Mouse (Mus musculus) neural tube, embryonic 11.5 days (tissue): ENCODE results near the gene Ttc21a. TPM values are rescaled to one million over a fixed set of nuclear protein-coding genes. Genes with fewer than 3 reads are reported as not detected.

Source experiments
- ATAC-seq: fragments of 200-750 bp; cut with Nextera tagmentation; 2 replicates; pipeline ENCODE4 v1.8.0; 2017; ENCODE audit warnings: moderate number of reproducible peaks, mild to moderate bottlenecking, moderate TSS enrichment, moderate library complexity; ENCODE audit not compliant: insufficient read depth, low FRiP score, low TSS enrichment
- DNase-seq: peaks from one replicate; pipeline ENCODE4 v3.0.0-alpha.2; 2015; ENCODE audit warnings: low spot score
- H3K27ac ChIP-seq: fragments of 300-500 bp; sonication (generic); 2 replicates; pipeline ENCODE4 v1.5.1; 2014; ENCODE audit warnings: low read depth, mild to moderate bottlenecking, low read length
- H3K27me3 ChIP-seq: fragments of 300-500 bp; sonication (generic); 2 replicates; pipeline ENCODE4 v1.6.1; 2014; ENCODE audit warnings: mild to moderate bottlenecking, low read length, mixed read lengths; ENCODE audit not compliant: control insufficient read depth, insufficient read depth
- H3K36me3 ChIP-seq: fragments of 300-500 bp; sonication (generic); 2 replicates; pipeline ENCODE4 v1.6.1; 2014; ENCODE audit warnings: mild to moderate bottlenecking, low read length, moderate library complexity, mixed read lengths; ENCODE audit not compliant: control insufficient read depth, insufficient read depth
- H3K4me1 ChIP-seq: fragments of 300-500 bp; sonication (generic); 2 replicates; pipeline ENCODE4 v1.6.1; 2014; ENCODE audit warnings: low read length, mixed read lengths; ENCODE audit not compliant: control insufficient read depth, insufficient read depth
- H3K4me2 ChIP-seq: fragments of 300-500 bp; sonication (generic); 2 replicates; pipeline ENCODE4 v1.6.1; 2014; ENCODE audit warnings: low read depth, mild to moderate bottlenecking, moderate library complexity
- H3K4me3 ChIP-seq: fragments of 300-500 bp; sonication (generic); 2 replicates; pipeline ENCODE4 v1.5.1; 2014; ENCODE audit warnings: low read depth, low read length
- H3K9ac ChIP-seq: fragments of 300-500 bp; sonication (generic); 2 replicates; pipeline ENCODE4 v1.6.1; 2014; ENCODE audit warnings: mild to moderate bottlenecking, low read length
- H3K9me3 ChIP-seq: fragments of 300-500 bp; sonication (generic); 2 replicates; pipeline ENCODE4 v1.6.1; 2016; ENCODE audit warnings: low read length; ENCODE audit not compliant: control insufficient read depth
- WGBS: fragments of 180-500 bp; shearing (Covaris S2); extraction: QIAGEN DNeasy Blood & Tissue Kit; methylation state at CpG from one replicate; pipeline ENCODE4 v1.1.7; 2014; 5-methylcytosine and 5-hydroxymethylcytosine counted together
- polyA plus RNA-seq: library from polyadenylated mRNA; unstranded; fragments of >200 nt; fragmentation: Nextera tagmentation; extraction: Ambion mirVana; gene quantifications from 2 replicates; pipeline ENCODE4 v1.2.1, GENCODE M21; 2014

Gene Ttc21a
- polyA plus RNA-seq, 1 experiment from 2014 or later: 0.23 TPM

DNA sequence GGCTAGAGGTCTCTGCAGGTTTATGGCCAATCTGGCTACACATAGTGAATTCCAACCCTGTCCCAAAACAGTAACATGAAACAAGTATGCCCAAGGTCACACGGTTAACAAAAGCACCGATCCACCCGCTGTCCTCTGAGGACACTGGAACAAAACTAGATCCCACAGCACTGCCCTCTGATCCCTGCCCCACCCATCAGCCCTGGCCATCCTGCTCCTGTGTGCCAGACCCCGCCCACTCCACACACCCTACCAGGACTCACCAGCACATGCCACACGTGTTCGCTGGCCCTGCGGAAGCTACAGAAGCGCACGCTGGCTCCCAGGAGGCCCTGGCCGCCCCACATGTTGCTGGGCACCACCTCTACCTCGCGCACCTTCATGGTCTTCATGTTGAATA, 5.0 kb upstream of the Ttc21a start:
- ATAC-seq: no peak
- Histone ChIP-seq H3K4me3 (no peak overlapping the region), H3K27ac (no peak overlapping the region), H3K9ac (no peak overlapping the region), H3K27me3 (no peaks in the 10 kb centered on the region), H3K9me3 (no peaks in the 10 kb centered on the region), H3K4me1 (no peaks in the 10 kb centered on the region), H3K4me2 (no peak overlapping the region), H3K36me3 (peaks cover 6% of the 10 kb centered on the region; the same call in 1 of the 2 replicates)
- DNase-seq: no peak
- 90% methylated on average over 12 of the region's 12 CpGs for WGBS

DNA sequence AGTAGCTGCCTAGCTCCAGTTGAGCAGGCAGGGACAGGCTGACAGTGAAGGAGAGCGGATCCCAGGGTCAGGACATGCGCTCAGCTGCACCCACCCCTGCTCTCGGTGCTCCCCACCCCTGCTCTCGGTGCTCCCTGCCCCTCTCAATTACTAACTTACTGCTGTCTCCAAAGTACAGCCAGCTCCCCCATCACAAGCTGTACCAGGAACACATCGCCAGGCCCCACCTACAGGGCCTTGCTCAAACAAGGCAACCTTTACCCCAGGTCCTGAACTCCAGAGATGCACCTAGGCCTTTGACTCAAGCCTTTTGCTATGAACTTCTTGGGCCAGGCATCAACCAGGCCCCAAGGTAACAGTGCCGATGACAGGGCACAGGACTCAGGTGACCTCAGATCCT, 3.7 kb upstream of the Ttc21a start:
- Histone ChIP-seq H3K36me3 (peaks cover 5% of the 10 kb centered on the region; the same call in 1 of the 2 replicates), H3K9ac (no peak overlapping the region), H3K9me3 (no peaks in the 10 kb centered on the region), H3K4me3 (no peak overlapping the region), H3K27me3 (no peaks in the 10 kb centered on the region), H3K27ac (no peak overlapping the region), H3K4me1 (0 out of 2 replicates have a peak, but pooled peaks cover 3% of the 10 kb centered on the region), H3K4me2 (no peak overlapping the region)
- ATAC-seq: no peak
- WGBS: 95% methylated on average over 6 of the region's 6 CpGs
- no peak for DNase-seq

DNA sequence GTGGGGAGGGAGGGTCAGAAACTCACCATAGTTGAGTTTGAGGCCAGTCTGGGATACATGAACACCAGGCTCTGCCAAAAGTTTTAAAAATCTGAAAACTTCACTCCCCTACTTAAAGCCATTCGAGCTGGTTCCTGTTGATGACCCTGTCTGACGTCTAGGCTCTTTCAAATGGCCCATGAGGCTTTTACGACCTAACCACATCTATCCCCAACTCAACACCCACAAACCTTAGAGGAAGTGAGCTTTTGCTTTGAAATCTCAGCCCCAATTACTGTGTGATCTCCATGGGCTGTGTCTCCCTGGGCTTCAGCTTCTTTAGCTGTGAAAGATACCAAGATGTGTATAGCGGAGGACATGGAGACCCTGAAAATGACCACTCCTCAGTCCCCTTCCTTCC, 1.1 kb downstream of the Ttc21a start:
- no peaks in the 10 kb centered on the region for H3K27me3 ChIP-seq
- ATAC-seq: no peak
- 72% methylated on average over 4 of the region's 4 CpGs for WGBS
- H3K9me3 ChIP-seq: no peaks in the 10 kb centered on the region
- no peak overlapping the region for H3K4me2 ChIP-seq
- H3K36me3 ChIP-seq: no peaks in the 10 kb centered on the region
- no peak overlapping the region for H3K27ac ChIP-seq
- no peak overlapping the region for H3K9ac ChIP-seq
- 0 out of 2 replicates have a peak, but pooled peaks cover 3% of the 10 kb centered on the region for H3K4me1 ChIP-seq
- H3K4me3 ChIP-seq: no peak overlapping the region
- DNase-seq: no peak

DNA sequence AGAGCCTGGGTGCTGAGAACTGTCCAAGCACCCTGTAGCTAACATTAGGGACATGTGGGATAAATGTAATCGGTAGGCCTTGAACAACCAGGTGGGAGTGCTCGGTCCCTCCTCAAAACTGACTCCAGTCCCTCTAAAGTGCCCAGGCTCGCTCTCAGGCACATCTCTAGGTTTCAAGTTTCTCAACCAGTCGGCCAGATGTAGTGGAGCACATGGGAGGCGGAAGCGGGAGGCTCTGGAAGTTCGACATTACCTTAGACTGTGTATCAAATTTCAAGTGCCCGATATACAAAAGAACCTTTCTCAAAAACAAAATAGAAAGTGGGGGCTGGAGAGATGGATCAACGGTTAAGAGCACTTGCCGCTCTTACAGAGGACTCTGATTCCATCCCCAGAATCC, 2.2 kb downstream of the Ttc21a start:
- Histone ChIP-seq H3K27me3 (no peaks in the 10 kb centered on the region), H3K4me1 (0 out of 2 replicates have a peak, but pooled peaks cover 3% of the 10 kb centered on the region), H3K27ac (no peak overlapping the region), H3K4me2 (no peak overlapping the region), H3K9me3 (no peaks in the 10 kb centered on the region), H3K9ac (no peak overlapping the region), H3K4me3 (no peak overlapping the region), H3K36me3 (no peaks in the 10 kb centered on the region)
- ATAC-seq: no peak
- no peak for DNase-seq
- 71% methylated on average over 10 of the region's 10 CpGs for WGBS

DNA sequence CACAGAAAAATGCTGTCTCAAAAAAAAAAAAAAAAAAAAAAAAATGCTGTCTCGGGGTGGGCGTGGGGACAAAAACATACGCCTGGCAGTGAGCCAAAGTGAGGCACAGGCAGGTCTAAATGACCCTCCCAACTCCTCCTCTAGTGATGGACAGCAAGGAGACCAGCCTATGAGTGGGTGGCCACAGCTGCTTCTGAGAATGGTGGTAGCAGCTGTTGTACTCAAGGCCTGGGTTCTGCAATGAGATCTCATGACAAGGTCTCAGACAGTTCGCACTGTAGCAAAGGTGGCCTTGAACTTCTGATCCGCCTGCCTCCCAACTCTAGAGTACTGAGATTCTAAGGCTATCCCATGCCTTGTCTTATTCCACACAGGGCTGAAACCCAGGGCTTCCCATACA, 4.0 kb downstream of the Ttc21a start:
- H3K27ac ChIP-seq: no peak overlapping the region

DNA sequence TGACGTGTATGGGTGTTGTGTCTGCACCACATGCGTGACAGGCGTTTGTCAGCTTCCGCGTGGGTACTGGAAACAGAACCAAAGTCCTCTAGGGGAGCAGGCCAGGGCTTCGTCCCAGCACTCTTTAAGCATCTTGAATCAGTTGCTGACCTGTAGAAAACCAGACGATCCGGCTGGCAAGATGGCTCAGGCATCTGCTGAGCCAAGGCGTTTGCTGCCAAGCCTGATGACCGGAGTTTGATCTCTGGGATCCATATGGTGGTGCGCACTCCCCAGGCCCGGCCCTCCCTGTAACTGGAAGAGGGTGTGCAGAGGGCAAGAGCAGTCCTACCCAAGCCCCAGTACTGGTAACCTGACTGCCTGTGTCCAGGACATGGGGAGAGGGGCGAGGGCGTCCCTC, 4.5 kb downstream of the Ttc21a start:
- Histone ChIP-seq H3K27me3 (no peaks in the 10 kb centered on the region), H3K4me2 (no peak overlapping the region), H3K9ac (no peak overlapping the region), H3K4me3 (no peak overlapping the region), H3K36me3 (no peaks in the 10 kb centered on the region), H3K4me1 (0 out of 2 replicates have a peak, but pooled peaks cover 3% of the 10 kb centered on the region), H3K9me3 (no peaks in the 10 kb centered on the region), H3K27ac (no peak overlapping the region)
- 84% methylated on average over 14 of the region's 14 CpGs for WGBS
- ATAC-seq (no peak), DNase-seq (no peak)

More for the DNA sequence above, 4.0 kb downstream of the Ttc21a start:
- no peaks in the 10 kb centered on the region for H3K27me3 ChIP-seq
- 0 out of 2 replicates have a peak, but pooled peaks cover 3% of the 10 kb centered on the region for H3K4me1 ChIP-seq
- H3K36me3 ChIP-seq: no peaks in the 10 kb centered on the region
- ATAC-seq (no peak), DNase-seq (no peak)
- H3K9me3 ChIP-seq: no peaks in the 10 kb centered on the region
- H3K4me3 ChIP-seq: no peak overlapping the region
- 84% methylated on average over 5 of the region's 5 CpGs for WGBS
- H3K9ac ChIP-seq: no peak overlapping the region
- no peak overlapping the region for H3K4me2 ChIP-seq

DNA sequence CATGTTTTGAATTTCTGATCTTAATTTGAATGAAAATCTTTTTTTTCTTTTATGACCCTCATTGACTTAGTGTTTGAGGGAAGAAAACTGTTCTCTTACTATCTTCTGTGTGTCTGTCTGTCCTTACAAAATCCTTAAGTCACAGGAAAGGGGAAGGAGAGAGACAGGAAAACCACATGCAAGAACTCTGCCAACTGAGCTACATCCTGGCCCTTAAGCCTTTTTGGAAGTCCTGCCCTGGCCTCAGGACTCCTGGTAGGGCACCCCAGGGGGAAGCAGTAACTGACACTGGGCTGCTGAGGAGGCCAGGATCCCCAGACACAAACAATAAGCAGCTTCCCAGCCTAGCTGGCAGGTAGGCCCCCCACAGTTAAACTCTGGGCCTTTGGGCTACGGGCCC, 5.9 kb downstream of the Ttc21a start:
- ATAC-seq (no peak), DNase-seq (no peak)
- Histone ChIP-seq H3K9ac (no peak overlapping the region), H3K4me3 (no peak overlapping the region), H3K27ac (no peak overlapping the region), H3K27me3 (no peaks in the 10 kb centered on the region), H3K9me3 (no peaks in the 10 kb centered on the region), H3K4me1 (no peaks in the 10 kb centered on the region), H3K36me3 (no peaks in the 10 kb centered on the region), H3K4me2 (no peak overlapping the region)
- 73% methylated on average over 1 of the region's 1 CpGs for WGBS

DNA sequence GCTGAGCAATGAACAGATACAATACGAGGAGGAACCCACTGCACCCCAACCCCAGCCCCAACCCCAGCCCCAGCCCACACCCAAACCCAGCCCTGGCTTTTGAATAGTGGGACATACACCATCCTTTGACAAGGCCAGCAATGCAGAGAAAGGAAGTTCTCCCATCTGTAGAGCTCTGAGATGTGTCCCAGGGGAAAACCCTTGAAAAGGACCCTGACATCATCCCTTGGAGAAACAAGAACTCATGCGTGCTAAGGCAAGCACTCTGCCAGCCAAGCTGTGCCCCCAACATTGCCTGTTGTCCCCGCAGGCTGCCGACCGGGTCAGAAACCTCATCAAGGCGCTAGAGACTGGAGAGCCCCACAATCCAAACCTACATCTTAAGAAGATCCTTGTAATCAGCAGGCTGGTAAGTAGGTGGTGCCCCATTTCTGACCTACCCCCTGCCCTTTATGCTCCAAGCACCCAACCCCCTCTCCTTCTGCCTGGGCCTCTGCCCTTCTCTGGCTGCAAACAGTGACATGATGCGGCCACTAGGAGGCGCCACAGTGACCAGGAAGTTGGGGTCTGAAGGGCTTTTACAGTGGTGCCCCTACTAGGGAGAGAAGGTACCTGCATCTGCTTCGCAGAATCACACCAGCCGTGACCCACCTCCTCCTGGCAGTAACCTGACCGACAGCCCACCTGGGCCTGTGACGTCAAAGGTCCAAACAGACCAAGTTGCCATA, 7.9 kb downstream of the Ttc21a start:
- Histone ChIP-seq H3K27ac (no peak overlapping the region), H3K4me3 (no peak overlapping the region), H3K36me3 (no peaks in the 10 kb centered on the region), H3K4me2 (no peak overlapping the region), H3K9ac (no peak overlapping the region), H3K27me3 (no peaks in the 10 kb centered on the region), H3K9me3 (no peaks in the 10 kb centered on the region), H3K4me1 (no peaks in the 10 kb centered on the region)
- DNase-seq (no peak), ATAC-seq (no peak)
- WGBS: 73% methylated on average over 12 of the region's 12 CpGs

DNA sequence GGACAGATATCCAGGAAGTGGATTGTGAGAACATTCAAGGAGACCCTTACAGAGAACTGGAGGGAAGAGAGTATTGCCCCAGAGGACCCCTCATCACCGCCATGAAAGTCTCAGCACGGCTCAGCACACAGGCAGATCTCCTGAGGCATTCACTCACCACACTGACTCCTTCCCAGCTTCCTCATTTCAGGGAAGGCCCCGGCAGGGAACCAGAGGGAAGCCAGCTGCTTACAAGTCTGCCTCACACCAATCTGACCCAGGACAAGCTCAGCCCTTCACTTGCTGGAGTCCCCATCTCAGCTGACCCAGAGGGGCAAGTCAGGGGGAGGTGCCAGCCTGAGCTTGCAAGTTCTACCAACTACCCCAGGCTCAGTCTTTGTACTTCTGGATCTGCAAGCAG, 11.4 kb downstream of the Ttc21a start:
- H3K36me3 ChIP-seq: no peaks in the 10 kb centered on the region
- ATAC-seq (no peak), DNase-seq (no peak)
- H3K9me3 ChIP-seq: no peaks in the 10 kb centered on the region
- H3K4me3 ChIP-seq: no peak overlapping the region
- no peaks in the 10 kb centered on the region for H3K4me1 ChIP-seq
- no peaks in the 10 kb centered on the region for H3K27me3 ChIP-seq
- no peak overlapping the region for H3K27ac ChIP-seq
- H3K4me2 ChIP-seq: no peak overlapping the region
- 67% methylated on average over 3 of the region's 3 CpGs for WGBS
- H3K9ac ChIP-seq: no peak overlapping the region
